Mouse (Mus musculus) E14TG2a.4 (cell line): ENCODE results near the gene Fbxo33.

Experiments used
- CTCF ChIP-seq: conservative IDR thresholded peaks from 2 replicates; pipeline ENCODE4 v1.5.1; 2014; ENCODE audit warnings: low read length
- NANOG ChIP-seq: IDR thresholded peaks from 2 replicates; pipeline ENCODE4 v1.6.1; 2014; ENCODE audit warnings: borderline replicate concordance, low read length, mixed read lengths

DNA sequence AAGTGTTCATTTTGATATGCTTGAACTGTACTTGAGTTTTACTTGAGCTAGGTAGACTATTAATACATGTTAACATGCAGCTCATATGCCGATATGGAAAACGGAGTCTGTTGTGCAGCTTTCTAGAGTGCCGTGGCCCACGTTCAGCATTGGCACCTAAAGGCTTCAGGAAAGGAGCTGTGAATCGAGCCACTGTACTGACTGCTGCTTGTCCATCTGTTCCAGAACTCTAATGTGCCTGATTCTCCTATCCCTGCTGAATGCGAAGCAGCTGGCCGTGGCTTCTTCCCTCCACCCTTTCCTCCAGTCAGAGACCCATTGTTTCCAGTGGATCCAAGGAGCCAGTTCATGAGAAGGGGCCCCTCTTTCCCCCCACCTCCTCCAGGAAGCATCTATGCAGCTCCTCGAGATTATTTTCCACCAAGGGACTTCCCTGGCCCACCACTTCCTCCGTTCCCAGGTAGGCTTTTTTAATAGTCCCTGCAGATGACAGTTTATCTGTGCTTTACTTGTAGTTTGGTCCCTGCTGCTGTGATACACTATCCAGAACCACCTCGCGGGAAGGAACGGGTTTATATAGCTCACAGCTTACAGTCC lies 31.3 kb downstream of the Fbxo33 start:
- TF ChIP-seq NANOG: no peak
- no peak for TF ChIP-seq CTCF
